Mouse (Mus musculus) myocyte (in vitro differentiated cells): ENCODE data around the gene Arl15. TPM values are rescaled to one million over a fixed set of nuclear protein-coding genes. Genes with fewer than 3 reads are reported as not detected.

Experiments used
- H3K27me3 ChIP-seq: one replicate; pipeline ENCODE4 v1.6.1; 2011; ENCODE audit not compliant: control insufficient read depth, insufficient read depth, insufficient read length
- H3K36me3 ChIP-seq: one replicate; pipeline ENCODE4 v1.6.1; 2011; ENCODE audit not compliant: control insufficient read depth, insufficient read depth
- H3K4me2 ChIP-seq: one replicate; pipeline ENCODE4 v1.6.1; 2011; ENCODE audit warnings: low read depth, control low read depth
- H3K4me3 ChIP-seq: one replicate; pipeline ENCODE4 v1.5.1; 2011; ENCODE audit warnings: mild to moderate bottlenecking, control low read depth, moderate library complexity
- H3K79me2 ChIP-seq: one replicate; pipeline ENCODE4 v1.6.1; 2011; ENCODE audit not compliant: control insufficient read depth, insufficient read depth
- H3ac ChIP-seq: one replicate; pipeline ENCODE4 v1.6.1; 2011; ENCODE audit not compliant: control insufficient read depth, insufficient read length
- CEBPB ChIP-seq: IDR thresholded peaks from 2 replicates; pipeline ENCODE4 v1.6.1; 2011; ENCODE audit warnings: mild to moderate bottlenecking, moderate library complexity; ENCODE audit not compliant: poor library complexity, insufficient read depth, severe bottlenecking
- E2F4 ChIP-seq: IDR thresholded peaks from one replicate; pipeline ENCODE4 v1.6.1; 2011; ENCODE audit warnings: mild to moderate bottlenecking, control low read depth, moderate library complexity; ENCODE audit not compliant: insufficient read depth
- MAX ChIP-seq: IDR thresholded peaks from one replicate; pipeline ENCODE4 v1.6.1; 2011; ENCODE audit warnings: low read depth, mild to moderate bottlenecking, control low read depth
- MYOD1 ChIP-seq, 3 experiments: IDR thresholded peaks; one replicate each; pipeline ENCODE4 v1.6.1; 2011; ENCODE audit warnings: control low read depth in 2 of 3, low read depth in 2 of 3, mild to moderate bottlenecking in 2 of 3, moderate library complexity in 1 of 3; ENCODE audit not compliant: insufficient read length in 2 of 3, control insufficient read depth in 1 of 3
- MYOG ChIP-seq, 3 experiments: IDR thresholded peaks; one replicate each; pipeline ENCODE4 v1.6.1; 2011; ENCODE audit warnings: control low read depth in 2 of 3, low read depth in 2 of 3, mild to moderate bottlenecking in 2 of 3; ENCODE audit not compliant: insufficient read length in 2 of 3, control insufficient read depth in 1 of 3, insufficient read depth in 1 of 3
- POLR2A ChIP-seq: IDR thresholded peaks from one replicate; pipeline ENCODE4 v1.6.1; 2011; ENCODE audit warnings: low read depth, mild to moderate bottlenecking, control low read depth, moderate library complexity; ENCODE audit not compliant: insufficient read length
- POLR2AphosphoS2 ChIP-seq: IDR thresholded peaks from one replicate; pipeline ENCODE4 v1.6.1; 2011; ENCODE audit warnings: low read depth, control low read depth; ENCODE audit not compliant: insufficient read length
- REST ChIP-seq: IDR thresholded peaks from one replicate; pipeline ENCODE4 v1.6.1; 2011; ENCODE audit warnings: mild to moderate bottlenecking, control low read depth, moderate library complexity; ENCODE audit not compliant: insufficient read depth, insufficient read length
- SRF ChIP-seq: IDR thresholded peaks from one replicate; pipeline ENCODE4 v1.6.1; 2011; ENCODE audit warnings: low read depth; ENCODE audit not compliant: control insufficient read depth, insufficient read length
- TCF12 ChIP-seq: IDR thresholded peaks from one replicate; pipeline ENCODE4 v1.6.1; 2011; ENCODE audit warnings: mild to moderate bottlenecking, control low read depth; ENCODE audit not compliant: poor library complexity, insufficient read depth, severe bottlenecking
- TCF3 ChIP-seq: IDR thresholded peaks from one replicate; pipeline ENCODE4 v1.6.1; 2011; ENCODE audit warnings: low read depth, control low read depth; ENCODE audit not compliant: insufficient read length
- USF1 ChIP-seq: IDR thresholded peaks from one replicate; pipeline ENCODE4 v1.6.1; 2011; ENCODE audit warnings: low read depth, mild to moderate bottlenecking, control low read depth, moderate library complexity
- polyA plus RNA-seq: library from polyadenylated mRNA; unstranded; fragments of >200 nt; fragmentation: generic; extraction: Trizol; gene quantifications from one replicate; pipeline ENCODE4 v1.2.1, GENCODE M21; 2012; ENCODE audit warnings: missing spikeins

Arl15 gene
- polyA plus RNA-seq, 1 experiment, result 11.1 TPM

DNA sequence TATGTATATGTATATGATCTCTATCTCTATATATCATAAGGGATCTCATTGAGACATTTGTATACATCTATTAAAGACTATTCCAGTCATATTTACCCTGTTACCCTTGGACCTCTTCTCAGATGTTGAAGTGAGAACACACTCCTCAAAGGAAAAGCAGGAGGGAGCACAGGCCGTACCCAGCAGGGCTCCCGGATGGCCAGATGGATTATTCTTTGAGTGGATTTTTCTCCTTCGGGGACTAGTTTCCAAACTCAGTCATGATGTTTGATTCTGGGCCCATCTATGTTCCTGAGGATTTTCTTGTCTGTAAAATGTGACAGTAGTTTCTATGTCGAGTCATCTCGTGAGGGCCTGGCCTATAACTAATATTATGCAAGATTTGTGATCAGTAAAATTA lies 142.9 kb downstream of the Arl15 start:
- H3K4me2 ChIP-seq, result no peak overlapping the region
- TF ChIP-seq E2F4, result no peak
- no peak for TF ChIP-seq POLR2AphosphoS2
- no peak for TF ChIP-seq MYOG (IDR thresholded peaks at IDR 0.05; ENCODE audit: control insufficient read depth in 1 of 3, insufficient read depth in 1 of 3, insufficient read length in 2 of 3, low read depth in 2 of 3)
- no peak for TF ChIP-seq SRF
- TF ChIP-seq REST, result no peak
- no peak for TF ChIP-seq MYOD1 (IDR thresholded peaks at IDR 0.05; ENCODE audit: control insufficient read depth in 1 of 3, insufficient read length in 2 of 3, low read depth in 2 of 3)
- TF ChIP-seq POLR2A, result no peak
- TF ChIP-seq TCF3, result no peak
- no peak for TF ChIP-seq MAX
- TF ChIP-seq USF1, result no peak
- TF ChIP-seq CEBPB, result no peak
- TF ChIP-seq TCF12, result no peak
- H3ac ChIP-seq, result no peak overlapping the region
- H3K79me2 ChIP-seq, result no peaks in the 10 kb centered on the region
- no peak overlapping the region for H3K4me3 ChIP-seq
- H3K36me3 ChIP-seq, result peaks cover 9% of the 10 kb centered on the region
- H3K27me3 ChIP-seq, result no peaks in the 10 kb centered on the region

DNA sequence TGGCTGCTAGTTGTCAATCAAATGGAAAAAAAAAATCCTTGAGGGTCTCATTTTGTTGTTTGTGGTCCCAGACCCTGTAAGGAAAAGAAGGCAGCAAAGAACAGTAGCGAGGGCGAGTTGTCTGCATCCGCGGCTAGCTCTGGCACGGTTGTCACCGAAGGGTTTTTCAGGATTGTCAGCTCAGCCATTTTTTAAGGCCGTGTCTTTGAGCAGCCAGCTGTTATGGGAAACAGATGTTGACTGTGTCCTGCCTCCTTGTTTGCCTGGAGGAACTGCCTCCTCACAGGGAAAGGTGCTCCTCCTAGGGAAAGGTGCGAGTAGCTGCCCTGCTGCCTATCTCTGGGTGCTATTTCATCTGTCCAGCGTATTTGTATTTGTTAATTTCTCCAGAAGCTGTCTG lies 144.3 kb downstream of the Arl15 start:
- H3K79me2 ChIP-seq, result no peaks in the 10 kb centered on the region
- no peak overlapping the region for H3K4me3 ChIP-seq
- no peak overlapping the region for H3ac ChIP-seq
- H3K4me2 ChIP-seq, result no peak overlapping the region
- TF ChIP-seq MAX (no peak), REST (no peak), MYOG (IDR thresholded peaks at IDR 0.05; ENCODE audit: control insufficient read depth in 1 of 3, insufficient read depth in 1 of 3, insufficient read length in 2 of 3, low read depth in 2 of 3) (no peak), E2F4 (no peak), MYOD1 (IDR thresholded peaks at IDR 0.05; ENCODE audit: control insufficient read depth in 1 of 3, insufficient read length in 2 of 3, low read depth in 2 of 3) (no peak), TCF3 (no peak), TCF12 (no peak), POLR2A (no peak), POLR2AphosphoS2 (no peak), CEBPB (no peak), USF1 (no peak), SRF (no peak)
- H3K36me3 ChIP-seq, result peaks cover 9% of the 10 kb centered on the region
- no peaks in the 10 kb centered on the region for H3K27me3 ChIP-seq

DNA sequence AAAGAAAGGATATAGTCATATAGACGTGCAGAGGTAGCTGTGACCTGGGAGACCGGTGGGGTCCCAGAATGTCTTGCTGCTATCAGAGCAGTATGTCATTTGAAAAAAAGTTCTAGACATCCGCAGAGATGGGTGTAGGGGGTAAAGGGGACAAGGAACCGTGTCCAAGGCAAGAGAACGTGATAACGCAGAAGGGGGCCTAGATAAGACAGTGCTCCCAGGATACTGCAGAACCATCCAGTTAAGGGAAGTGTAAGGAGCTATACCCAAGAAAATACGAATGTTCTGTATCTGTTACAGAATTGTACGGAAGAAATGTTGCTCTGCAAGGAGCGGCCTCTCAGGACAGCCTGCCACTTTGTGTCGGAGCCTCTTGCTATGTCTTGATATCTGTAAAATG lies 144.8 kb downstream of the Arl15 start:
- Histone ChIP-seq H3K4me2 (no peak overlapping the region), H3K36me3 (peaks cover 9% of the 10 kb centered on the region), H3K27me3 (no peaks in the 10 kb centered on the region), H3K79me2 (no peaks in the 10 kb centered on the region), H3K4me3 (no peak overlapping the region), H3ac (no peak overlapping the region)
- no peak for TF ChIP-seq POLR2A
- no peak for TF ChIP-seq MYOD1 (IDR thresholded peaks at IDR 0.05; ENCODE audit: control insufficient read depth in 1 of 3, insufficient read length in 2 of 3, low read depth in 2 of 3)
- TF ChIP-seq CEBPB, result no peak
- no peak for TF ChIP-seq E2F4
- TF ChIP-seq SRF, result no peak
- no peak for TF ChIP-seq TCF12
- TF ChIP-seq MYOG (IDR thresholded peaks at IDR 0.05; ENCODE audit: control insufficient read depth in 1 of 3, insufficient read depth in 1 of 3, insufficient read length in 2 of 3, low read depth in 2 of 3), result no peak
- TF ChIP-seq USF1, result no peak
- no peak for TF ChIP-seq POLR2AphosphoS2
- TF ChIP-seq REST, result no peak
- TF ChIP-seq TCF3, result no peak
- no peak for TF ChIP-seq MAX

DNA sequence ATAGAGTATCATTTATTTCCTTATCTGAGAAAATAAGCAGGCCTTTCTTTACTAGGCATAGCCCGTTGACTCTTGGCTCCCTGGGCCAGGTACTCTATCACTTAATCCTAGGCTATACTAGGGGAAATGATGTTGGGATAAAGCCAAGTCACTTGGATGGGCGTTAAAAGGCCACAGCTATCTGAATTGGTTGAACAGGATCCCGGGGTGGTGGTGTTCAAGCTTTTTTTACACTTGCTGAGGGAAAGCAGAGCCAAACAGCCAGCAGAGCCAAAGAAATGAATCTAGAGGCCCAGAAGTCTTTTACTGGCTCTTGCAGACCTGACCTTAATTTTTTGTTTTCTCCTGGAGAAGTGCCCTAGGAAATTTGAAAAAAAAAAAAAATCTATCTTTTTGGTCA lies 145.4 kb downstream of the Arl15 start:
- no peak overlapping the region for H3K4me3 ChIP-seq
- no peak overlapping the region for H3K4me2 ChIP-seq
- no peaks in the 10 kb centered on the region for H3K27me3 ChIP-seq
- TF ChIP-seq TCF12 (no peak), POLR2AphosphoS2 (no peak), USF1 (no peak), MYOD1 (IDR thresholded peaks at IDR 0.05; ENCODE audit: control insufficient read depth in 1 of 3, insufficient read length in 2 of 3, low read depth in 2 of 3) (no peak), SRF (no peak), MAX (no peak), REST (no peak), MYOG (IDR thresholded peaks at IDR 0.05; ENCODE audit: control insufficient read depth in 1 of 3, insufficient read depth in 1 of 3, insufficient read length in 2 of 3, low read depth in 2 of 3) (no peak), TCF3 (no peak), E2F4 (no peak), CEBPB (no peak), POLR2A (no peak)
- no peaks in the 10 kb centered on the region for H3K79me2 ChIP-seq
- no peak overlapping the region for H3ac ChIP-seq
- H3K36me3 ChIP-seq, result peaks cover 9% of the 10 kb centered on the region
